Mouse (Mus musculus): ENCODE results near the gene Nipsnap1. TPM values are rescaled to one million over a fixed set of nuclear protein-coding genes. Genes with fewer than 3 reads are reported as not detected.

The Nipsnap1 gene
- polyA plus RNA-seq, 1 experiment from 2014 or later = 133 TPM

- peak overlapping the region; percentile 96 for H3K9ac ChIP-seq (replicated peaks)
- no peaks in the 10 kb centered on the region for H3K9me3 ChIP-seq
- H3K4me3 ChIP-seq = peak overlapping the region; percentile 99
- H3K36me3 ChIP-seq = no peaks in the 10 kb centered on the region
- WGBS = under 1% methylated on average over 50 of the region's 50 CpGs
- H3K4me1 ChIP-seq = peaks cover 25% of the 10 kb centered on the region
- H3K27me3 ChIP-seq = no peaks in the 10 kb centered on the region
- H3K4me2 ChIP-seq (replicated peaks) = peak overlapping the region; percentile 81
- ATAC-seq (replicated peaks) = peak; percentile 0; the same call in 1 of the 2 replicates
- peak overlapping the region; percentile 80 for H3K27ac ChIP-seq (replicated peaks)
Measured at GRCm38 (mm10) chr11:4848483-4849248, 25.1 kb upstream of the Nipsnap1 start.

- H3K4me1 ChIP-seq = peaks cover 25% of the 10 kb centered on the region
- H3K4me2 ChIP-seq (replicated peaks) = peak within 1 kb of the TSS; percentile 81
- H3K9ac ChIP-seq (replicated peaks) = peak within 1 kb of the TSS; percentile 96
- H3K36me3 ChIP-seq = no peaks in the 10 kb centered on the region
- H3K4me3 ChIP-seq = peak within 1 kb of the TSS; percentile 99
- WGBS = under 1% methylated on average over 56 of the region's 60 CpGs
- H3K27ac ChIP-seq (replicated peaks) = peak within 1 kb of the TSS; percentile 80
- no peaks in the 10 kb centered on the region for H3K9me3 ChIP-seq
- peak; percentile 100 for ATAC-seq (replicated peaks)
- H3K27me3 ChIP-seq = no peaks in the 10 kb centered on the region
Measured at GRCm38 (mm10) chr11:4849258-4849943, 24.4 kb upstream of the Nipsnap1 start, which contains the start of gene Nf2. Gene Nf2, minus strand, starts transcription at chr11:4849536.

GRCm38 (mm10) chr11:4850404-4850803 lies 23.3 kb upstream of the Nipsnap1 start:
- Histone ChIP-seq H3K27me3 (no peaks in the 10 kb centered on the region), H3K9me3 (no peaks in the 10 kb centered on the region), H3K4me2 (replicated peaks) (no peak overlapping the region), H3K4me3 (no peak overlapping the region), H3K4me1 (peaks cover 25% of the 10 kb centered on the region), H3K27ac (replicated peaks) (no peak overlapping the region), H3K36me3 (no peaks in the 10 kb centered on the region), H3K9ac (replicated peaks) (no peak overlapping the region)
- ATAC-seq (replicated peaks) = no peak
- WGBS = 88% methylated on average over 2 of the region's 2 CpGs

GRCm38 (mm10) chr11:4853021-4853420 lies 20.7 kb upstream of the Nipsnap1 start:
- ATAC-seq (replicated peaks) = no peak

GRCm38 (mm10) chr11:4854181-4854580 lies 19.6 kb upstream of the Nipsnap1 start:
- Histone ChIP-seq H3K27me3 (no peaks in the 10 kb centered on the region), H3K9me3 (no peaks in the 10 kb centered on the region), H3K36me3 (no peaks in the 10 kb centered on the region), H3K4me2 (replicated peaks) (no peak overlapping the region), H3K9ac (replicated peaks) (no peak overlapping the region), H3K27ac (replicated peaks) (no peak overlapping the region), H3K4me3 (no peak overlapping the region), H3K4me1 (no peaks in the 10 kb centered on the region)
- 88% methylated on average over 5 of the region's 5 CpGs for WGBS
- ATAC-seq (replicated peaks) = no peak

More at GRCm38 (mm10) chr11:4853021-4853420, 20.7 kb upstream of the Nipsnap1 start:
- H3K9ac ChIP-seq (replicated peaks) = no peak overlapping the region
- no peaks in the 10 kb centered on the region for H3K9me3 ChIP-seq
- H3K4me1 ChIP-seq = peaks cover 7% of the 10 kb centered on the region
- no peak overlapping the region for H3K4me3 ChIP-seq
- H3K27ac ChIP-seq (replicated peaks) = no peak overlapping the region
- H3K36me3 ChIP-seq = no peaks in the 10 kb centered on the region
- no peaks in the 10 kb centered on the region for H3K27me3 ChIP-seq
- no peak overlapping the region for H3K4me2 ChIP-seq (replicated peaks)

- H3K4me3 ChIP-seq = no peak overlapping the region
- no peak for ATAC-seq (replicated peaks)
Measured at GRCm38 (mm10) chr11:4858416-4858815, 15.3 kb upstream of the Nipsnap1 start.

GRCm38 (mm10) chr11:4860986-4861385 lies 12.8 kb upstream of the Nipsnap1 start:
- Histone ChIP-seq H3K36me3 (no peaks in the 10 kb centered on the region), H3K4me3 (no peak overlapping the region), H3K27me3 (no peaks in the 10 kb centered on the region), H3K4me1 (no peaks in the 10 kb centered on the region), H3K9ac (replicated peaks) (no peak overlapping the region), H3K27ac (replicated peaks) (no peak overlapping the region), H3K4me2 (replicated peaks) (no peak overlapping the region), H3K9me3 (no peaks in the 10 kb centered on the region)
- WGBS = 84% methylated on average over 1 of the region's 1 CpGs
- ATAC-seq (replicated peaks) = no peak

More at GRCm38 (mm10) chr11:4858416-4858815, 15.3 kb upstream of the Nipsnap1 start:
- H3K27ac ChIP-seq (replicated peaks) = no peak overlapping the region
- no peaks in the 10 kb centered on the region for H3K36me3 ChIP-seq
- no peaks in the 10 kb centered on the region for H3K27me3 ChIP-seq
- no peak overlapping the region for H3K4me2 ChIP-seq (replicated peaks)
- WGBS = 49% methylated on average over 2 of the region's 2 CpGs
- H3K9me3 ChIP-seq = no peaks in the 10 kb centered on the region
- no peak overlapping the region for H3K9ac ChIP-seq (replicated peaks)
- H3K4me1 ChIP-seq = no peaks in the 10 kb centered on the region

GRCm38 (mm10) chr11:4861816-4862604 lies 11.7 kb upstream of the Nipsnap1 start:
- Histone ChIP-seq H3K9ac (replicated peaks) (no peak overlapping the region), H3K36me3 (no peaks in the 10 kb centered on the region), H3K4me3 (no peak overlapping the region), H3K27ac (replicated peaks) (no peak overlapping the region), H3K4me1 (no peaks in the 10 kb centered on the region), H3K4me2 (replicated peaks) (no peak overlapping the region), H3K9me3 (no peaks in the 10 kb centered on the region), H3K27me3 (no peaks in the 10 kb centered on the region)
- ATAC-seq (replicated peaks) = no peak
- WGBS = 57% methylated on average over 10 of the region's 11 CpGs

GRCm38 (mm10) chr11:4862730-4863129 lies 11.0 kb upstream of the Nipsnap1 start:
- H3K36me3 ChIP-seq = no peaks in the 10 kb centered on the region
- 88% methylated on average over 1 of the region's 1 CpGs for WGBS
- no peak overlapping the region for H3K9ac ChIP-seq (replicated peaks)
- H3K27ac ChIP-seq (replicated peaks) = no peak overlapping the region
- ATAC-seq (replicated peaks) = no peak
- no peaks in the 10 kb centered on the region for H3K4me1 ChIP-seq
- no peak overlapping the region for H3K4me2 ChIP-seq (replicated peaks)
- no peak overlapping the region for H3K4me3 ChIP-seq
- H3K9me3 ChIP-seq = no peaks in the 10 kb centered on the region
- H3K27me3 ChIP-seq = no peaks in the 10 kb centered on the region

- no peak for ATAC-seq (replicated peaks)
- Histone ChIP-seq H3K4me2 (replicated peaks) (no peak overlapping the region), H3K27me3 (no peaks in the 10 kb centered on the region), H3K4me1 (no peaks in the 10 kb centered on the region), H3K36me3 (no peaks in the 10 kb centered on the region), H3K27ac (replicated peaks) (no peak overlapping the region), H3K9me3 (no peaks in the 10 kb centered on the region), H3K4me3 (no peak overlapping the region), H3K9ac (replicated peaks) (no peak overlapping the region)
- 37% methylated on average over 10 of the region's 10 CpGs for WGBS
Measured at GRCm38 (mm10) chr11:4865645-4866251, 8.0 kb upstream of the Nipsnap1 start.

- Histone ChIP-seq H3K4me2 (replicated peaks) (peak overlapping the region; percentile 77), H3K4me3 (peak overlapping the region; percentile 88), H3K9ac (replicated peaks) (peak overlapping the region; percentile 92), H3K27ac (replicated peaks) (peak overlapping the region; percentile 77; the same call in 1 of the 2 replicates), H3K9me3 (no peaks in the 10 kb centered on the region), H3K27me3 (no peaks in the 10 kb centered on the region), H3K4me1 (peaks cover 12% of the 10 kb centered on the region), H3K36me3 (peaks cover 8% of the 10 kb centered on the region; the same call in 1 of the 2 replicates)
- ATAC-seq (replicated peaks) = peak; percentile 51; the same call in 1 of the 2 replicates
- WGBS = 2% methylated on average over 10 of the region's 10 CpGs
Measured at GRCm38 (mm10) chr11:4874551-4874950, 800 bp downstream of the Nipsnap1 start.

Data from forebrain, embryonic 15.5 days (tissue).